Mouse (Mus musculus) hematopoietic stem cell, adult 5-6 weeks (primary cell): Measurements from ENCODE around the gene Kcnh1. TPM values are rescaled to one million over a fixed set of nuclear protein-coding genes. Genes with fewer than 3 reads are reported as not detected.

Experiments used
- ATAC-seq, 2 experiments: fragments of 125-278 bp in 1 of 2; replicated peaks in 1 of 2; 2 replicates each; pipeline ENCODE4 v1.8.0; 2016 to 2017; ENCODE audit warnings: inconsistent platforms in 2 of 2, mild to moderate bottlenecking in 2 of 2, moderate number of reproducible peaks in 2 of 2, low read depth in 1 of 2, moderate TSS enrichment in 1 of 2; ENCODE audit not compliant: low FRiP score in 2 of 2, poor library complexity in 2 of 2, severe bottlenecking in 2 of 2, insufficient read depth in 1 of 2, low TSS enrichment in 1 of 2
- total RNA-seq: library from RNA; stranded (forward); fragments of 172-1452, 232-1000 nt; gene quantifications from 2 replicates; pipeline ENCODE4 v1.2.3, GENCODE M21; 2017

The Kcnh1 gene
- total RNA-seq, 1 experiment from 2014 or later = not detected

DNA sequence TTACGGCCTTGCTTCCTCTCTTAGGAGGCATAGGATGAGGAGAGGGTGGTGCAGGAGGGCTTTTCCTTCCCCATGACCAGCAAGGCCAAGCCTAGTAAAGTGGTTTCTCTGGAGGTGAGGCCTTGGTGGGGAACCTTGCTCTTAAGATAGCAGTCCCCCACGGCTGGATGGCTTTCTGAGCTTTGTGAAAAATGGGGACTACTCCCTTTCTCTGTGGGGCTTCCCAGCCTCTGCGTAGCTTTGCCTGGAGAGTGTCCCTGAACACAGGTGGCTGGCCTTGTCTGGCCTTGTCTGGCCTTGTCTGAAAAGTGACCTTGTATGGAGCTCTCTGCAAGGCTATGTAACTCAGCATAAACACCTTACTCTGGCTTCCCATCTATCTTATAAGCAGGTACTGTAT, 56.3 kb downstream of the Kcnh1 start:
- ATAC-seq = no peak

GRCm38 (mm10) chr1:192259146-192259545, 68.6 kb downstream of the Kcnh1 start:
- ATAC-seq = no peak

- no peak for ATAC-seq
These were observed 69.0 kb downstream of the Kcnh1 start for GRCm38 (mm10) chr1:192259616-192260015.

- no peak for ATAC-seq
These were observed 75.1 kb downstream of the Kcnh1 start for GRCm38 (mm10) chr1:192265704-192266103.

DNA sequence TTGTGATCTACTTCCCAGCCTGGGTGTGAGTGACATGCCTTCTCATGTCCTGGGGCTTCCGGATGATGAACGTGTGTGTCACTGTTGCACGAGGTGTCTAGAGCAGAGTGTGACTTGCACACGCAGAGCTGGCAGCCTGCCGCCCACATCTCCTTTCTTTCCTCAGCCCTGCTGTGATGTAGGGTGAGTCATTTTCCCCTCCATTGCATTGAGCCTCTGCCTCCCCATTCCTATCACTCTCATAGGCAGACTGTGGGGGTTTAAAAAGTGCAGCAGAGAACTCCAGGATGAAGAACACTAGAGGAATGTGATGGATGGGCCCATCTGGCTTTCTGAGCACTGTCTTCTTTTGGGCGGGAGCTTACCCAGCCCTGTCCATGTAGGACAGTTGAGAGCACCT, 76.4 kb downstream of the Kcnh1 start:
- no peak for ATAC-seq

DNA sequence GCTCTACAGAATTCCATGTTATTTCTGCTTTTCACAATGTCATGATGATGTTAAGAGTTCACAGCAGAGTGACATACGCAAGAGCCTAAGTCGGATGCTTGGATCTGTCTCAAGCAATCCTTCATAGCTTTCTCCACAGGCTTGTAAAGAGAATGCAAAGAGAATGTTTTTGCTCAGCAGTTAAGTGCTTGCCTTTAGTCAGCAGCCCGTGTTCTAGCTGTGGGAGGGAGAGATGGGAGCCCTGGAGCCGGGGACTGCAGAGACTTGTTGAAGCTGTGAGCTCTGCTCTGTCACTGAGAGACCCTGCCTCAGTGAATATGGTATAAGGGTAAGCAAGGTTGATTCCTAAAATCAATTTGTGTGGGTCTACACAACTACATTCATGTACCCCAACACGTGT, 78.3 kb downstream of the Kcnh1 start:
- ATAC-seq = no peak

- ATAC-seq = no peak
These were observed 79.3 kb downstream of the Kcnh1 start for GRCm38 (mm10) chr1:192269911-192270310.

- ATAC-seq = no peak
These were observed 87.3 kb downstream of the Kcnh1 start for GRCm38 (mm10) chr1:192277801-192278385.

- ATAC-seq = no peak
These were observed 93.8 kb downstream of the Kcnh1 start for GRCm38 (mm10) chr1:192284340-192284739.

GRCm38 (mm10) chr1:192284950-192285349, 94.4 kb downstream of the Kcnh1 start:
- no peak for ATAC-seq

GRCm38 (mm10) chr1:192288456-192288855, 97.9 kb downstream of the Kcnh1 start:
- ATAC-seq = no peak

GRCm38 (mm10) chr1:192291286-192291685, 100.7 kb downstream of the Kcnh1 start:
- ATAC-seq = no peak

- no peak for ATAC-seq
These were observed 102.8 kb downstream of the Kcnh1 start for GRCm38 (mm10) chr1:192293391-192293790.

GRCm38 (mm10) chr1:192293921-192294320, 103.3 kb downstream of the Kcnh1 start:
- ATAC-seq = no peak

GRCm38 (mm10) chr1:192295243-192295860, 104.8 kb downstream of the Kcnh1 start:
- ATAC-seq = no peak

GRCm38 (mm10) chr1:192295902-192296301, 105.3 kb downstream of the Kcnh1 start:
- ATAC-seq = no peak

DNA sequence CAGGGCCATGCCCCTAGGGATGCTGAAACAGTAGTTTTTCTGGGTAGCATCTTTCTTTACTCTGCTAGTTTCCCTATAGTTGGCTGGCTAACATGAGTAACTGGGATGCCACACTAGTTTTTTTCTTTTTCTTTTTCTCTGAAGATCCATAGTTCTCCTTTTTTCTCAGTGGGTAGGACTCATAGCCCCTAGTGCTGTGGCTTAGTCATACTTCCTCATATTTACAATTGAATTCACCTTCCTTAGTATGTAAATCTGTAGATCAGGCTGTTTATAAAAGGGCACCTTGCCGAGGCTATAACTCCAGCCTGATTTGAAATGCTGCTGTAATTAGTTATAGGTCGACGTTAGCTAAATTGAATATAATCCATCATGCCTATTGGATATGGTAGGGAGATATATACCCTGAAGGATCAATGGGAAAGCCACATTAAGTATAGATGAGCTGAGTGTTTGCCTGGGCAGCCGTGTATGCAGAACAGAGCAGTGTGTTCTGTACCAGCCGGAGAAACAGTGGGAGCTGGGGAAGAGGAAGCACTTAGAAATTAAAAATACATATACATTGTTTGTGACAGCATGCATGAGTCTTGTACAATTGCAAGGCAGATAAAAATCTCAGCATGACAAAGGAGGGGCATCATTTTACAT, 107.0 kb downstream of the Kcnh1 start:
- ATAC-seq = peak; percentile 57 to 65; a peak in 2 of 4 replicates

GRCm38 (mm10) chr1:192300417-192300816, 109.8 kb downstream of the Kcnh1 start:
- ATAC-seq = no peak

DNA sequence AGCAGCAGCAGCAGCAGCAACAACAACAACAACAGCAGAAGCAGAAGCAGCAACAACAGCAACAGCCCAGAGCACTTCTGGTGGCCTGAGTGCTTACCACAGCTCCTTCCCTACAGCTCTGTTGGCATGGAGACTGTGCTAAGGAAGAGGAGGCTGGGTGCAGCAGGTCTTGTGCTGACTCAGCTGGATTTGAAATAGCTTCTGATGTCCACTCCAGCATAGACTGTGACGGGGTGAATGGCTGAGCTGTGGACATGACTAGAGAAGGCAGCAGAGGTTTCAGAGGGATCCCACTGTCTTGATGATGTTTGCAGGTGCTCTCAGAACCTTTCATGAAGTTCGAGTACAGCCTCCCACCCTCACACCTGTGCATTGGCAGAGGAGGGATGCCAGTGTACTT, 113.0 kb downstream of the Kcnh1 start:
- no peak for ATAC-seq
